Mouse (Mus musculus) bone marrow, adult 2 months (tissue): ENCODE measurements around the gene Gabbr2. TPM values are rescaled to one million over a fixed set of nuclear protein-coding genes. Genes with fewer than 3 reads are reported as not detected.

ENCODE experiments used
- H3K27ac ChIP-seq: fragments of 200-500 bp; 2 replicates; pipeline ENCODE4 v1.5.1; 2012; ENCODE audit warnings: low read depth, mild to moderate bottlenecking, control low read depth, inconsistent platforms, low read length; ENCODE audit not compliant: control insufficient read depth, poor library complexity, insufficient read depth
- H3K4me1 ChIP-seq: fragments of 200-500 bp; 2 replicates; pipeline ENCODE4 v1.6.1; 2011; ENCODE audit warnings: low read length; ENCODE audit not compliant: control insufficient read depth, insufficient read depth
- H3K4me3 ChIP-seq: fragments of 200-500 bp; replicated peaks from 2 replicates; pipeline ENCODE3; 2011; ENCODE audit warnings: mild to moderate bottlenecking, low read depth, low read length, control low read depth; ENCODE audit not compliant: control insufficient read depth
- CTCF ChIP-seq: fragments of 200-500 bp; IDR thresholded peaks from 2 replicates; pipeline ENCODE4 v1.5.1; 2011; ENCODE audit warnings: low read length, control low read depth; ENCODE audit not compliant: control insufficient read depth, insufficient read depth
- POLR2A ChIP-seq: fragments of 200-500 bp; IDR thresholded peaks from 2 replicates; pipeline ENCODE4 v1.6.1; 2011; ENCODE audit warnings: low read depth, mild to moderate bottlenecking, control low read depth, low read length, borderline replicate concordance; ENCODE audit not compliant: control insufficient read depth
- WGBS: fragments of 180-500 bp; shearing (Covaris S2); methylation state at CpG from one replicate; pipeline ENCODE4 v1.1.7; 2018; 5-methylcytosine and 5-hydroxymethylcytosine counted together
- polyA plus RNA-seq: library from polyadenylated mRNA; stranded (reverse); fragments of >200 nt; gene quantifications from 2 replicates; pipeline ENCODE4 v1.2.4, GENCODE M21; 2011; ENCODE audit warnings: low replicate concordance; ENCODE audit not compliant: missing spikeins, insufficient read depth, insufficient read length

Gabbr2 gene
- polyA plus RNA-seq, 1 experiment = 1.1 TPM

DNA sequence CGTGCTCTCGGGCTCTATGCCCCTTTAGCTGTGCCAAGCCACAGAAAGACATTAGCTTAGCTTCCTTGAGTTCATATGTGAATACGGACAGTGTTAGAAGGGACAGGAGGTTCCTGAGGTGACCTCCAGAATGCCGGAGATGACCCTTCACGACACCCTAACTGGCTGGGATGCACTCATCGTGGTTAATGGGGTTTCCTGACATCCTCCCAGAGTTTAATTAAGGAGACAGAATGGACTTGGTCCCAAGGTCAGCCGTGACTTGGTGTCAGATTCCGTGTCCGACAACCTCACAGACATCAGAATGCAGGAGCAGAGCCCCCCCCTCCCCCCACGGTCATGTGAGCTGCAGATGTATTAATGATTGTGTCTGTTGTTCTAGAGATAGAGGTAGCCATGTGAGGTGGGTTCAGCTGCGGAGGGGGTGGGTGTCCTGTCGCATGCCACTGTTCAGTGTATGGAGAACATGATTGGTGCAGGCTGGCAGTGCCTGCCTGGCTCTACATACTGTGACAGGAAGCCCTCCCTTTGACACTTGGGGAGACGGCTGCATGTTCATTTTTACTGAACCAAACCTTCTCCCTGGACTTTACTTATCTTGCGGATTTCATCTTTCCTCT, 303.4 kb downstream of the Gabbr2 start:
- no peak overlapping the region for H3K27ac ChIP-seq
- H3K4me3 ChIP-seq = no peak overlapping the region
- 78% methylated on average over 14 of the region's 14 CpGs for WGBS
- H3K4me1 ChIP-seq = no peaks in the 10 kb centered on the region
- TF ChIP-seq POLR2A = no peak
- no peak for TF ChIP-seq CTCF

DNA sequence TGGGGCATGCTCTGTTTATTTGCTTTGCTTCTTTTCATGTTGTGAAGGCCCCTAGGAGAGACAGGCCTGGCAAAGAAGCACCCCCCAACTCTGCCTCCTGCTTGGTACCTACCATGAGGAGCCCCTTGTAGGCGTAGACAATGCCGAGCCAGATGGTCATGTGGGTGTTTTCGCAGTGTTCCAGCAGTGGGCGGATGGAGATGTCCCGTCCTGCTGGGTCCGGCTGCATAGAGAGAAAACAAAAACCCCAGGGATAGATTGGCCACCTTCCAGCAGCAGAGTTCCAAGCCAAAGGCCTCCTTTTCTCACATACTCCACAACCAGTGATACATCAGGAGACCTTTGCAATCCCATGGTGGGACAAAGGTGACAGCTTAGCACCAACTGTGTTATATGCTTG, 307.5 kb downstream of the Gabbr2 start:
- 86% methylated on average over 6 of the region's 6 CpGs for WGBS
- Histone ChIP-seq H3K4me1 (no peaks in the 10 kb centered on the region; the same call in 1 of the 2 replicates), H3K27ac (no peak overlapping the region), H3K4me3 (no peak overlapping the region)
- TF ChIP-seq POLR2A (no peak), CTCF (no peak)

DNA sequence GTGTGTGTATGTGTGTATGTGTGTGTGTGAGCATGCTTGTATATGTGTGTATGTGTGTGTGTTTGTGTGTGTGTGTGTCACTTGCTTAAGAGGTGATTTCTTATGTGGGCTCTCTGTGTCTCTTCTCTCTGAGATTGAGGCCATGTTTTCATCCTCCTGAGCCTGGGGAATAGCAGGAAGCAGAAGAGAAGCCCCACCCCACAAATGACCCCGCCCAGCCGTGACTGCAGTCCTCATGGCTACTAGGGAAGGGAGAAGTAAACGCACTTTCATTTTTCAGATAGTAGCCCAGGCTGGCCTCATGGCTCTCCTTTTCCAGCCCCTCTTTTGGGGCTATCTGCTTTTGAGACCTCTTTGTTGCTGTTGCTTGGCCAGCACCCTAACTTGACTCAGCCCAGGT, 315.0 kb downstream of the Gabbr2 start:
- no peaks in the 10 kb centered on the region; the same call in 1 of the 2 replicates for H3K4me1 ChIP-seq
- WGBS = 22% methylated on average over 3 of the region's 3 CpGs
- H3K4me3 ChIP-seq = no peak overlapping the region
- H3K27ac ChIP-seq = no peak overlapping the region
- TF ChIP-seq POLR2A (no peak), CTCF (no peak)

DNA sequence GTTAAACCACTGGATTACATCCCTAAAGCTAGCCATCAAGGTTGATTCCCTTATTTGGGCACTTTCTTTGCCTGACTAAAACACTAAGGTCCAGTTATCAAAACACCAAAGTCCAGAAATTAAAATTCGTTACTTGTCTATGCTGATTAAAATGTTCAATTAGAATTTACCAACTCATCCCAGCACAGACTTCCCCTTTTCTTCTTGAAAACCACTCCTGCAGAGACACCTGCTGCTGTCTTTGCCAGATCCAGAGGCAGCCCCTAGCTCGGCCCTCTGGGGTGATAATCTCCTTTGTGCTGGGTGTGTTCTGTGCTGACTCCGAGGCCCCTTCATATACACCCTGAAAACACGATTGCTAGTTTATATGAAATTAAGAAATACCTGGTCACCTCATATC, 315.7 kb downstream of the Gabbr2 start:
- no peak for TF ChIP-seq CTCF
- no peak overlapping the region for H3K27ac ChIP-seq
- 9% methylated on average over 4 of the region's 4 CpGs for WGBS
- H3K4me3 ChIP-seq = no peak overlapping the region
- H3K4me1 ChIP-seq = no peaks in the 10 kb centered on the region

DNA sequence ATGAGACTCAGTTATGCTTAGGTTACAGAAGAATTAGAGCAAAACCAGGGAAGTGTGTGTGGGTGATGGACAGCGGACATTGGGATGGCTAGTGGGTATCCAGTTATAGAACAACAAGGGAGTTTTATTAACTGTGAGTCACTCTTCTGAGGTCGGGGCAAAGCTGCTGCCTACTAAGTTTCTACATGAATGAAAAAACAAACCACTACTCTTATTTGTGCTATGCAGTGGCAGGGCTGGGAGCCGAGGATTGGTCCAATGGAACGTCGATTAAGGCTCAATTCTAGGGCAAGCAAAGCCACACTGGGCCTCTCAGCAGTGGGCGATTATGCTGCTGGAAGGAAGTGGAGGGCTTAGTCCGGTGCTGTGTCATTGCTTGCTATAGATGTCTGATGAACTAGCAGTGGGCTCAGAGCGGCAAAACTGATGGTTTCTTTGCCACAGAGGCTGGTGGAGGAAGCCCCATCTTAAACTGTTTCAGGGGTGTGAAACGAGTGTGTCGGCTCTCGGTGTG, 316.3 kb downstream of the Gabbr2 start:
- 16% methylated on average over 11 of the region's 11 CpGs for WGBS
- Histone ChIP-seq H3K4me1 (no peaks in the 10 kb centered on the region), H3K27ac (no peak overlapping the region), H3K4me3 (no peak overlapping the region)
- TF ChIP-seq POLR2A (no peak), CTCF (no peak)

DNA sequence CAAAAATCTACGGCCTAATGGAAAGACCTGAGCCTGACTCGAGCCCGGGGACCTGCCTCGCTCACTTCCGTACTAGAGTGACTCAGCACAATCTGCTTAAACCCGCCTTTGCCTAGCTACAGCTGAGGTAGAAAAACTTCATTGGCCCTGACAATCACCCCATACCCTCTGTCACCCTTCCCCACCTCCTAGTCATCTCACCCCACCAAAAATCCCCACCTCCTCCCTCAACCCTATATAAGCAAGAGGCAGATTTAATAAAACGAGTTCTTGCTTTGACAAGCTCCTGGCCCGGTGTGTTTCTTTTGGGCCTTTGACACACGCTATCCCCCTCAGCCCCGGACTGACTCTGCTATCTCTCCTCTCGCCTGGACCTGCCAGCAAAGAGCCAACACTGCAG, 323.1 kb downstream of the Gabbr2 start:
- 34% methylated on average over 11 of the region's 11 CpGs for WGBS
- Histone ChIP-seq H3K27ac (no peak overlapping the region), H3K4me1 (no peaks in the 10 kb centered on the region), H3K4me3 (no peak overlapping the region)
- TF ChIP-seq POLR2A (no peak), CTCF (no peak)

DNA sequence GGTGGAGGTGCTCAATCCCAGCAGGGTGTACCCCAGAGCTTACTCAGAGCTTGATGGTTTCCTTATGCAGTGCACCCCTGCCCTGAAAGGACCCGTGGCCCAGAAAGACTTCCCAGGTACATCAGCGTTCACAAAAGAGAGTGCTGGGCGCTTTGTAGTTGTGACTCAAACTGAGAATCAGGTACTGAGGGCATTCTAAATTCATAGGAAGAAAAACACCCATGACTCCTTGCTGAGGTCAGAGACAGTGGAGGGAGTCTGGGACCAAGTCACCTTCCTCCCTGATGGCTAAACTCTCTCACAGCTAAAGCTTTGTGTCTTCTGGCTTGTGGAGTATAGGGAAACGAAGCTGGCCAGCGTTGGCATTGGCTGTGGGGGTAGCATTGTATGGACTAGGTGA, 325.3 kb downstream of the Gabbr2 start:
- no peak overlapping the region for H3K4me3 ChIP-seq
- no peak overlapping the region for H3K27ac ChIP-seq
- no peaks in the 10 kb centered on the region for H3K4me1 ChIP-seq
- TF ChIP-seq CTCF = no peak
- no peak for TF ChIP-seq POLR2A
- WGBS = 78% methylated on average over 5 of the region's 5 CpGs

DNA sequence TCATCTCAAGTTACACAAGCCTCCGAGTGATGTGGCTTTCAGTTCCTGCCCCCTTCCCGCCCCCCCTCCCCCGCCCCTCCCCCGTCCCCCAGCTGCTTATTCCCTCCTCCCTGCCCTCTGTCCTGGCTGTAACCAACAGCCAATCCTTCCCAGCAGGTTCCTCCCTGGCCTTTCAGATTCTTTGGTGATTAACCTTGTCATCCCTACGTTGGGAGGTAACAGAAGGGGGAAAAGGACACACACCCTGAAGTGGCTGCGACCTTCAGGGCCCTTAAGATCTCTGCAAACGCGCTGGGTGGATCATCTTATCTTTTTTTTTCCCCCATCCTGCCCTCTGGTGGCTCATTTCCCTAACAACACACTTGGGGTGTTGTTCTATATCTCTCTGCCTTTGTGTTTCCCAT, 326.3 kb downstream of the Gabbr2 start:
- Histone ChIP-seq H3K27ac (no peak overlapping the region), H3K4me3 (no peak overlapping the region), H3K4me1 (no peaks in the 10 kb centered on the region)
- WGBS = 5% methylated on average over 7 of the region's 8 CpGs
- TF ChIP-seq CTCF (peak; percentile 5; the same call in 1 of the 2 replicates), POLR2A (no peak)
